Comparison of ENCODE assay signal across 9 mouse cellular contexts in the genomic region with DNA sequence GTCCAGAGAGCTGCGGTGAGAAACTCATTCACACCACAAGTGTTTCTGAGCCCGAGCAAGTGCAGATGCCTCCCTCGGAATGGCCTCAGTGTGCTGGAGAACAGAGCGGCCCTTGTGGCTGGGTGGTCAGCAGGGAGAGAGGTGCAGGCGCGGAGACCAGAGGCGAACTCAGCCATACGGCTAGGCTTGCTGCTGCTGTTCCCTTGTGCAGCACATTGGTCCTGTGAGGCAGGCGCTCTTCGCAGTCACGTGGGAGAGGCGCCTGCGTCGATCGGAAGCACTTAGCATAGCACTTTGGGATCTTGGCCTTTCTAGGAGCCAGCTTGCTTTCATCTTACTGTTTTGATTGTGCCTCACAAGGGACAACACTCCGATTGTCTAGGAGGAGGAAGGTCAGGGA. TPM values are rescaled to one million over a fixed set of nuclear protein-coding genes. Genes with fewer than 3 reads are reported as not detected.
DNase-seq lines count a peak whose midpoint lies in the region; ATAC-seq and TF ChIP-seq lines count a peak whose summit lies in the region.
"Had no signal": no experiment of that assay in that cellular context is flagged by ENCODE, and none has a peak within 500 bp of the region (broad histone marks: within the 10 kb centered on the region; RNA-seq: fewer than 3 reads in every experiment).

No protein-coding gene starts in this region.

- 37% methylated on average over 16 of the region's 16 CpGs for WGBS in intestine, embryonic 14.5 days
- 65% methylated on average over 16 of the region's 16 CpGs for WGBS in intestine, postnatal 0 days
- WGBS in forebrain, embryonic 13.5 days = 47% methylated on average over 16 of the region's 16 CpGs
- 28% methylated on average over 16 of the region's 16 CpGs for whole genome bisulfite sequencing in limb, embryonic 13.5 days

- no peak overlapping the region for H3K9ac ChIP-seq in intestine, embryonic 14.5 days (ENCODE audit: low read length)
- H3K9ac ChIP-seq in intestine, postnatal 0 days (ENCODE audit: low read depth, low read length) = no peak overlapping the region
- H3K9ac ChIP-seq in ES-E14 (ENCODE audit: insufficient read depth, low read depth, low read length, poor library complexity, severe bottlenecking) = peak overlapping the region; percentile 69
- 0 out of 2 replicates have a peak overlapping the region, but pooled peaks have one; percentile 16 for H3K9ac ChIP-seq in forebrain, embryonic 13.5 days
- no peak overlapping the region for H3K9ac ChIP-seq in limb, embryonic 13.5 days

- in situ Hi-C loops in ES-E14 (cut with MboI; ENCODE audit: low sequenced_read_pairs in 2 of 2, unreplicated experiment in 2 of 2) = no loop called here

- no peak overlapping the region for H3K4me3 ChIP-seq in intestine, embryonic 14.5 days (ENCODE audit: low read depth, low read length)
- H3K4me3 ChIP-seq in intestine, postnatal 0 days (ENCODE audit: low read depth, low read length) = no peak overlapping the region
- H3K4me3 ChIP-seq in ES-E14 (ENCODE audit: insufficient read depth in 1 of 2, low read depth in 1 of 2, low read length in 2 of 2, poor library complexity in 1 of 2, severe bottlenecking in 1 of 2) = peak overlapping the region; percentile 23 to 35; a peak in 2 of 4 replicates
- no peak overlapping the region for H3K4me3 ChIP-seq in forebrain, embryonic 13.5 days
- H3K4me3 ChIP-seq in limb, embryonic 13.5 days = no peak overlapping the region
- H3K4me3 ChIP-seq: erythroblast, embryonic 14.5 days had no signal

- no peaks in the 10 kb centered on the region for H3K27me3 ChIP-seq in intestine, embryonic 14.5 days (replicated peaks; ENCODE audit: control insufficient read depth, insufficient read depth, low read length)
- H3K27me3 ChIP-seq in intestine, postnatal 0 days (replicated peaks; ENCODE audit: control insufficient read depth, insufficient read depth, low read length) = no peaks in the 10 kb centered on the region
- no peaks in the 10 kb centered on the region for H3K27me3 ChIP-seq in forebrain, embryonic 13.5 days
- no peaks in the 10 kb centered on the region for H3K27me3 ChIP-seq in limb, embryonic 13.5 days

- H3K4me2 ChIP-seq in intestine, embryonic 14.5 days (ENCODE audit: low read length) = peak overlapping the region; percentile 3; the same call in 1 of the 2 replicates
- H3K4me2 ChIP-seq in intestine, postnatal 0 days (replicated peaks; ENCODE audit: low read depth) = no peak overlapping the region
- H3K4me2 ChIP-seq in forebrain, embryonic 13.5 days = peak overlapping the region; percentile 13; the same call in 1 of the 2 replicates
- peak overlapping the region; percentile 34 for H3K4me2 ChIP-seq in limb, embryonic 13.5 days (replicated peaks)

- no peak; the same call in 1 of the 2 replicates for ATAC-seq in intestine, embryonic 14.5 days (replicated peaks; ENCODE audit: low FRiP score, low TSS enrichment, low read depth)
- ATAC-seq in intestine, postnatal 0 days = no peak
- ATAC-seq in forebrain, embryonic 13.5 days = no peak
- peak; percentile 73; the same call in 1 of the 2 replicates for ATAC-seq in limb, embryonic 13.5 days (ENCODE audit: low FRiP score, low read depth)
- ATAC-seq in erythroblast, adult 5-6 weeks (replicated peaks; ENCODE audit: low FRiP score, poor library complexity, severe bottlenecking) = no peak

- no peak for TF ChIP-seq CTCF in intestine, postnatal 0 days (IDR thresholded peaks at IDR 0.05; ENCODE audit: low read depth)

- H3K9me3 ChIP-seq in intestine, embryonic 14.5 days (ENCODE audit: control insufficient read depth, low read length) = no peaks in the 10 kb centered on the region
- H3K9me3 ChIP-seq in intestine, postnatal 0 days (ENCODE audit: control insufficient read depth) = no peaks in the 10 kb centered on the region
- H3K9me3 ChIP-seq in ES-E14 (ENCODE audit: control insufficient read depth, insufficient read depth, low read depth, low read length) = no peaks in the 10 kb centered on the region
- H3K9me3 ChIP-seq in forebrain, embryonic 13.5 days (replicated peaks) = no peaks in the 10 kb centered on the region
- no peaks in the 10 kb centered on the region for H3K9me3 ChIP-seq in limb, embryonic 13.5 days

- no peaks in the 10 kb centered on the region; the same call in 1 of the 2 replicates for H3K4me1 ChIP-seq in intestine, embryonic 14.5 days (replicated peaks; ENCODE audit: control insufficient read depth, insufficient read depth, low read length)
- no peaks in the 10 kb centered on the region for H3K4me1 ChIP-seq in intestine, postnatal 0 days (replicated peaks; ENCODE audit: control insufficient read depth, insufficient read depth, low read length)
- peaks cover 15 to 28% of the 10 kb centered on the region in 2 experiments for H3K4me1 ChIP-seq in ES-E14 (ENCODE audit: control insufficient read depth in 2 of 2, insufficient read depth in 2 of 2, low read length in 2 of 2, poor library complexity in 1 of 2)
- H3K4me1 ChIP-seq in forebrain, embryonic 13.5 days = peaks cover 10% of the 10 kb centered on the region; the same call in 1 of the 2 replicates
- peaks cover 44% of the 10 kb centered on the region for H3K4me1 ChIP-seq in limb, embryonic 13.5 days

- no peaks in the 10 kb centered on the region for H3K36me3 ChIP-seq in intestine, embryonic 14.5 days (ENCODE audit: control insufficient read depth, insufficient read depth, low read length)
- H3K36me3 ChIP-seq in intestine, postnatal 0 days (ENCODE audit: control insufficient read depth, insufficient read depth) = no peaks in the 10 kb centered on the region
- no peaks in the 10 kb centered on the region for H3K36me3 ChIP-seq in ES-E14 (ENCODE audit: control insufficient read depth, insufficient read depth, low read length, poor library complexity, severe bottlenecking)
- no peaks in the 10 kb centered on the region for H3K36me3 ChIP-seq in forebrain, embryonic 13.5 days (ENCODE audit: poor library complexity, severe bottlenecking)
- H3K36me3 ChIP-seq in limb, embryonic 13.5 days = no peaks in the 10 kb centered on the region

- H3K27ac ChIP-seq in intestine, embryonic 14.5 days (ENCODE audit: low read depth) = no peak overlapping the region
- no peak overlapping the region for H3K27ac ChIP-seq in intestine, postnatal 0 days (ENCODE audit: low read depth, low read length)
- H3K27ac ChIP-seq in ES-E14 (ENCODE audit: insufficient read depth, low read depth, low read length, poor library complexity, severe bottlenecking) = peak overlapping the region; percentile 49
- no peak overlapping the region for H3K27ac ChIP-seq in forebrain, embryonic 13.5 days
- H3K27ac ChIP-seq in limb, embryonic 13.5 days = peak overlapping the region; percentile 59; the same call in 1 of the 2 replicates

- no peak for DNase-seq in intestine, embryonic 14.5 days (ENCODE audit: low spot score)
- DNase-seq in ES-E14 (ENCODE audit: low read depth, low spot score) = no peak
- DNase-seq in thymus, postnatal 10 days (ENCODE audit: low spot score in 2 of 2) = no peak
- DNase-seq in adrenal gland, adult 18-20 months (ENCODE audit: low spot score in 2 of 2) = no peak

TF ChIP-seq in ES-E14, 5 proteins besides CTCF, POLR2A, EP300 and RAD21:
- TF ChIP-seq ZC3H11A (IDR thresholded peaks at IDR 0.05; ENCODE audit: borderline replicate concordance, low read depth, low read length) (no peak), HCFC1 (IDR thresholded peaks at IDR 0.05; ENCODE audit: borderline replicate concordance, insufficient read depth, low read length) (no peak), CHD2 (IDR thresholded peaks at IDR 0.05; ENCODE audit: low read depth, low read length) (no peak), ZNF384 (IDR thresholded peaks at IDR 0.05; ENCODE audit: low read depth, low read length) (no peak), MAFK (IDR thresholded peaks at IDR 0.05; ENCODE audit: insufficient read depth, low read depth, low read length) (no peak)

RNA-seq across cellular contexts. Expression of gene Zfp281, which starts 45.7 kb away (rescaled TPM):
- 17.9 and 18.8 TPM in 2 replicates for polyA plus RNA-seq in intestine, embryonic 14.5 days (2014; fragmentation: Nextera tagmentation; extraction: Ambion mirVana)
- 6.8 and 7.2 TPM in 2 replicates for polyA plus RNA-seq in intestine, postnatal 0 days (2015; fragmentation: Nextera tagmentation; extraction: Ambion mirVana)
- 65.0 and 65.5 TPM in 2 replicates for total RNA-seq in ES-E14 (2012; rRNA removed)
- 26.6 and 27.9 TPM in 2 replicates for polyA plus RNA-seq in forebrain, embryonic 13.5 days (2015; fragmentation: Nextera tagmentation; extraction: Ambion mirVana)
- polyA plus RNA-seq in limb, embryonic 13.5 days (2015; fragmentation: Nextera tagmentation; extraction: Ambion mirVana) = 26.2 and 27.3 TPM in 2 replicates
- total RNA-seq in erythroblast, adult 5-6 weeks (2015; ENCODE audit: low replicate concordance) = 1.2 and 5.4 TPM in 2 replicates
- total RNA-seq in erythroblast, adult 5-6 weeks (2017; ENCODE audit: low replicate concordance) = 4.5 and 5.8 TPM in 2 replicates
- 10 to 100 TPM; 15.3 to 19.7 TPM for total RNA-seq in adrenal gland, adult 18-20 months (2021)

Comparison
In these comparisons a context has a peak if more than half of its experiments do, and no peak if none do; other contexts are left out.
1. H3K27ac ChIP-seq: peak in ES-E14 (single experiment) and limb, embryonic 13.5 days (single experiment); none in intestine, embryonic 14.5 days (single experiment), intestine, postnatal 0 days (single experiment) and forebrain, embryonic 13.5 days (single experiment).
2. H3K4me3 ChIP-seq: peak in ES-E14 (2 of 2); none in intestine, embryonic 14.5 days (single experiment), intestine, postnatal 0 days (single experiment), forebrain, embryonic 13.5 days (single experiment) and limb, embryonic 13.5 days (single experiment).
3. H3K9ac ChIP-seq: peak in ES-E14 (single experiment) and forebrain, embryonic 13.5 days (single experiment); none in intestine, embryonic 14.5 days (single experiment), intestine, postnatal 0 days (single experiment) and limb, embryonic 13.5 days (single experiment).